Mouse (Mus musculus): ENCODE measurements around the gene Rsph9. TPM values are rescaled to one million over a fixed set of nuclear protein-coding genes. Genes with fewer than 3 reads are reported as not detected.

Rsph9 gene
- polyA plus RNA-seq, 1 experiment from 2014 or later, result 9.8 TPM

GRCm38 (mm10) chr17:46161710-46162109 lies 17.7 kb upstream of the Rsph9 start:
- Histone ChIP-seq H3K27ac (replicated peaks) (peak overlapping the region; percentile 91), H3K27me3 (replicated peaks; ENCODE audit: low read depth, poor library complexity, severe bottlenecking) (no peaks in the 10 kb centered on the region), H3K36me3 (replicated peaks) (peaks cover 42% of the 10 kb centered on the region), H3K9me3 (no peaks in the 10 kb centered on the region), H3K4me3 (peak overlapping the region; percentile 86), H3K4me1 (peaks cover 32% of the 10 kb centered on the region)
- DNase-seq (ENCODE audit: low spot score), result no peak
- WGBS, result 55% methylated on average over 9 of the region's 9 CpGs

GRCm38 (mm10) chr17:46161179-46161578 lies 17.2 kb upstream of the Rsph9 start:
- WGBS, result under 1% methylated on average over 19 of the region's 19 CpGs
- Histone ChIP-seq H3K9me3 (no peaks in the 10 kb centered on the region), H3K27ac (replicated peaks) (peak overlapping the region; percentile 91), H3K4me3 (peak overlapping the region; percentile 86), H3K27me3 (replicated peaks; ENCODE audit: low read depth, poor library complexity, severe bottlenecking) (no peaks in the 10 kb centered on the region), H3K4me1 (peaks cover 32% of the 10 kb centered on the region), H3K36me3 (replicated peaks) (peaks cover 37% of the 10 kb centered on the region)
- DNase-seq (ENCODE audit: low spot score), result no peak

- peak within 1 kb of the TSS; percentile 86 for H3K4me3 ChIP-seq
- H3K27me3 ChIP-seq (replicated peaks; ENCODE audit: low read depth, poor library complexity, severe bottlenecking), result no peaks in the 10 kb centered on the region
- DNase-seq (ENCODE audit: low spot score), result peak; percentile 98
- peaks cover 32% of the 10 kb centered on the region for H3K36me3 ChIP-seq (replicated peaks)
- WGBS, result under 1% methylated on average over 23 of the region's 23 CpGs
- peak within 1 kb of the TSS; percentile 91 for H3K27ac ChIP-seq (replicated peaks)
- H3K4me1 ChIP-seq, result peaks cover 32% of the 10 kb centered on the region
- H3K9me3 ChIP-seq, result no peaks in the 10 kb centered on the region
These were observed 16.7 kb upstream of the Rsph9 start, which contains the start of gene Gtpbp2 for GRCm38 (mm10) chr17:46160686-46161085. Gene Gtpbp2, plus strand, starts transcription at chr17:46161032.

- Histone ChIP-seq H3K4me3 (peak overlapping the region; percentile 86), H3K27me3 (replicated peaks; ENCODE audit: low read depth, poor library complexity, severe bottlenecking) (no peaks in the 10 kb centered on the region), H3K27ac (replicated peaks) (peak overlapping the region; percentile 91), H3K9me3 (no peaks in the 10 kb centered on the region), H3K36me3 (replicated peaks) (peaks cover 27% of the 10 kb centered on the region), H3K4me1 (peaks cover 32% of the 10 kb centered on the region)
- WGBS, result under 1% methylated on average over 16 of the region's 16 CpGs
- peak; percentile 89 for DNase-seq (ENCODE audit: low spot score)
These were observed 16.2 kb upstream of the Rsph9 start for GRCm38 (mm10) chr17:46160090-46160662.

GRCm38 (mm10) chr17:46159236-46159635 lies 15.2 kb upstream of the Rsph9 start:
- Histone ChIP-seq H3K9me3 (no peaks in the 10 kb centered on the region), H3K27me3 (replicated peaks; ENCODE audit: low read depth, poor library complexity, severe bottlenecking) (no peaks in the 10 kb centered on the region), H3K4me1 (peaks cover 32% of the 10 kb centered on the region), H3K27ac (replicated peaks) (peak overlapping the region; percentile 91), H3K36me3 (replicated peaks) (peaks cover 17% of the 10 kb centered on the region), H3K4me3 (peak overlapping the region; percentile 86)
- no peak for DNase-seq (ENCODE audit: low spot score)
- 72% methylated on average over 2 of the region's 2 CpGs for WGBS

GRCm38 (mm10) chr17:46157131-46157530 lies 13.1 kb upstream of the Rsph9 start:
- H3K27me3 ChIP-seq (replicated peaks; ENCODE audit: low read depth, poor library complexity, severe bottlenecking), result no peaks in the 10 kb centered on the region
- no peak overlapping the region for H3K27ac ChIP-seq (replicated peaks)
- H3K36me3 ChIP-seq (replicated peaks), result no peaks in the 10 kb centered on the region
- DNase-seq (ENCODE audit: low spot score), result no peak
- H3K4me3 ChIP-seq, result no peak overlapping the region
- H3K9me3 ChIP-seq, result no peaks in the 10 kb centered on the region
- 85% methylated on average over 8 of the region's 8 CpGs for WGBS
- peaks cover 36% of the 10 kb centered on the region for H3K4me1 ChIP-seq

- peaks cover 32% of the 10 kb centered on the region for H3K4me1 ChIP-seq
- no peak for DNase-seq (ENCODE audit: low spot score)
- no peak overlapping the region for H3K27ac ChIP-seq (replicated peaks)
- no peaks in the 10 kb centered on the region for H3K27me3 ChIP-seq (replicated peaks; ENCODE audit: low read depth, poor library complexity, severe bottlenecking)
- 89% methylated on average over 5 of the region's 5 CpGs for WGBS
- peaks cover under 1% of the 10 kb centered on the region for H3K36me3 ChIP-seq (replicated peaks)
- H3K4me3 ChIP-seq, result no peak overlapping the region
- no peaks in the 10 kb centered on the region for H3K9me3 ChIP-seq
These were observed 12.7 kb upstream of the Rsph9 start for GRCm38 (mm10) chr17:46156680-46157079.

- Histone ChIP-seq H3K9me3 (no peaks in the 10 kb centered on the region), H3K4me3 (no peak overlapping the region), H3K27ac (replicated peaks) (no peak overlapping the region), H3K4me1 (peaks cover 19% of the 10 kb centered on the region), H3K27me3 (replicated peaks; ENCODE audit: low read depth, poor library complexity, severe bottlenecking) (no peaks in the 10 kb centered on the region), H3K36me3 (replicated peaks) (peaks cover 10% of the 10 kb centered on the region)
- 92% methylated on average over 3 of the region's 3 CpGs for WGBS
- DNase-seq (ENCODE audit: low spot score), result no peak
These were observed 10.3 kb upstream of the Rsph9 start for GRCm38 (mm10) chr17:46154336-46154735.

GRCm38 (mm10) chr17:46152847-46153782 lies 9.1 kb upstream of the Rsph9 start, which contains the start of gene Mad2l1bp:
Gene Mad2l1bp, minus strand, starts transcription at chr17:46153553.
- H3K27ac ChIP-seq (replicated peaks), result peak within 1 kb of the TSS; percentile 86
- 9% methylated on average over 33 of the region's 33 CpGs for WGBS

GRCm38 (mm10) chr17:46139872-46140271 lies 4.1 kb downstream of the Rsph9 start:
- no peak for DNase-seq (ENCODE audit: low spot score)
- Histone ChIP-seq H3K27me3 (replicated peaks; ENCODE audit: low read depth, poor library complexity, severe bottlenecking) (peaks cover 13% of the 10 kb centered on the region), H3K4me1 (peaks cover 24% of the 10 kb centered on the region), H3K9me3 (no peaks in the 10 kb centered on the region), H3K27ac (replicated peaks) (no peak overlapping the region), H3K36me3 (replicated peaks) (peaks cover 6% of the 10 kb centered on the region; the same call in 1 of the 2 replicates), H3K4me3 (no peak overlapping the region)
- 93% methylated on average over 3 of the region's 3 CpGs for WGBS

More at GRCm38 (mm10) chr17:46152847-46153782, 9.1 kb upstream of the Rsph9 start, which contains the start of gene Mad2l1bp:
- Histone ChIP-seq H3K9me3 (no peaks in the 10 kb centered on the region), H3K4me3 (peak within 1 kb of the TSS; percentile 68), H3K4me1 (peaks cover 16% of the 10 kb centered on the region), H3K27me3 (replicated peaks; ENCODE audit: low read depth, poor library complexity, severe bottlenecking) (no peaks in the 10 kb centered on the region), H3K36me3 (replicated peaks) (peaks cover 23% of the 10 kb centered on the region)
- peak; percentile 90 for DNase-seq (ENCODE audit: low spot score)

- H3K27me3 ChIP-seq (replicated peaks; ENCODE audit: low read depth, poor library complexity, severe bottlenecking), result peaks cover 13% of the 10 kb centered on the region
- no peaks in the 10 kb centered on the region for H3K9me3 ChIP-seq
- H3K27ac ChIP-seq (replicated peaks), result no peak overlapping the region
- peaks cover 13% of the 10 kb centered on the region for H3K4me1 ChIP-seq
- 81% methylated on average over 8 of the region's 8 CpGs for WGBS
- peaks cover 6% of the 10 kb centered on the region; the same call in 1 of the 2 replicates for H3K36me3 ChIP-seq (replicated peaks)
- H3K4me3 ChIP-seq, result no peak overlapping the region
- no peak for DNase-seq (ENCODE audit: low spot score)
These were observed 5.3 kb downstream of the Rsph9 start for GRCm38 (mm10) chr17:46138563-46139236.

GRCm38 (mm10) chr17:46132862-46133261 lies 11.2 kb downstream of the Rsph9 start:
- Histone ChIP-seq H3K4me1 (peaks cover 6% of the 10 kb centered on the region; the same call in 1 of the 2 replicates), H3K4me3 (no peak overlapping the region), H3K27ac (replicated peaks) (no peak overlapping the region), H3K27me3 (replicated peaks; ENCODE audit: low read depth, poor library complexity, severe bottlenecking) (no peaks in the 10 kb centered on the region), H3K9me3 (no peaks in the 10 kb centered on the region), H3K36me3 (replicated peaks) (peaks cover 36% of the 10 kb centered on the region)
- DNase-seq (ENCODE audit: low spot score), result no peak
- WGBS, result 79% methylated on average over 8 of the region's 8 CpGs
